In genomic region chr2:164798554-164798953, GRCm38 (mm10) we compare ENCODE assay signal across 14 mouse cellular contexts. TPM values are rescaled to one million over a fixed set of nuclear protein-coding genes. Genes with fewer than 3 reads are reported as not detected.
DNase-seq lines count a peak whose midpoint lies in the region; ATAC-seq and TF ChIP-seq lines count a peak whose summit lies in the region.
"Not testable (repeated sequence)": the region's sequence is repeated elsewhere in the genome, so short reads cannot be mapped to it uniquely, and the experiment has no call there.
"Had no signal": no experiment of that assay in that cellular context is flagged by ENCODE, and none has a peak within 500 bp of the region (broad histone marks: within the 10 kb centered on the region; RNA-seq: fewer than 3 reads in every experiment).

No protein-coding gene starts in this region.

- not testable (repeated sequence) for H3K4me3 ChIP-seq in E14TG2a.4 (replicated peaks; ENCODE audit: low read length); hindbrain, postnatal 0 days (ENCODE audit: low read length); left cerebral cortex, adult 2 months; midbrain, embryonic 14.5 days (replicated peaks; ENCODE audit: low read depth, low read length)

- H3K36me3 ChIP-seq in E14TG2a.4 (ENCODE audit: insufficient read depth, low read length): peaks cover 94% of the 10 kb centered on the region
- H3K36me3 ChIP-seq in hindbrain, postnatal 0 days (ENCODE audit: insufficient read depth, low read length): peaks cover 27% of the 10 kb centered on the region; the same call in 1 of the 2 replicates
- peaks cover 42% of the 10 kb centered on the region for H3K36me3 ChIP-seq in midbrain, embryonic 14.5 days (ENCODE audit: control insufficient read depth, insufficient read depth, low read length)

- H3K4me1 ChIP-seq in E14TG2a.4 (replicated peaks; ENCODE audit: low read depth, low read length): peaks cover 60% of the 10 kb centered on the region
- H3K4me1 ChIP-seq in hindbrain, postnatal 0 days (ENCODE audit: insufficient read depth, low read length); midbrain, embryonic 14.5 days (ENCODE audit: control insufficient read depth, insufficient read depth, low read length): not testable (repeated sequence)

- H3K27me3 ChIP-seq in E14TG2a.4 (ENCODE audit: insufficient read depth, low read length); hindbrain, postnatal 0 days (ENCODE audit: insufficient read depth, low read length); midbrain, embryonic 14.5 days (ENCODE audit: control insufficient read depth, insufficient read depth, low read length): not testable (repeated sequence)

- intact Hi-C loops in left cerebral cortex, adult 2 months (cut with DNase I): not testable (repeated sequence)

- ATAC-seq in hindbrain, postnatal 0 days; midbrain, embryonic 14.5 days (ENCODE audit: low FRiP score, low TSS enrichment): not testable (repeated sequence)

- DNase-seq in 3T3-L1 (ENCODE audit: low read depth, low spot score): peak; percentile 74
- peak; percentile 25 for DNase-seq in T-cell, adult 2 months (ENCODE audit: low spot score)
- DNase-seq in cerebellum, adult 9-11 months: peak; percentile 10
- peak; percentile 33 for DNase-seq in hindbrain, postnatal 0 days (ENCODE audit: low spot score)
- DNase-seq in left cerebral cortex, adult 2 months (ENCODE audit: extremely low spot score in 1 of 2, low spot score in 2 of 2): not testable (repeated sequence)
- peak; percentile 13 for DNase-seq in midbrain, embryonic 14.5 days

- WGBS in hindbrain, postnatal 0 days: 84% methylated on average over 6 of the region's 6 CpGs
- 85% methylated on average over 6 of the region's 6 CpGs for WGBS in midbrain, embryonic 14.5 days

- H3K27ac ChIP-seq in hindbrain, postnatal 0 days; left cerebral cortex, adult 2 months; midbrain, embryonic 14.5 days (replicated peaks; ENCODE audit: low read depth, low read length): not testable (repeated sequence)

- not testable (repeated sequence) for H3K9ac ChIP-seq in hindbrain, postnatal 0 days (replicated peaks; ENCODE audit: low read length); midbrain, embryonic 14.5 days (replicated peaks; ENCODE audit: low read length)

- peak; percentile 38 for TF ChIP-seq CTCF in E14TG2a.4 (conservative IDR thresholded peaks at IDR 0.05; ENCODE audit: low read length)
- peak; percentile 44 for TF ChIP-seq CTCF in hindbrain, postnatal 0 days (IDR thresholded peaks at IDR 0.05; ENCODE audit: low read depth)
- peak; percentile 44 for TF ChIP-seq CTCF in left cerebral cortex, adult 2 months (IDR thresholded peaks at IDR 0.05)

- H3K9me3 ChIP-seq in E14TG2a.4 (ENCODE audit: low read length); hindbrain, postnatal 0 days (ENCODE audit: low read length); midbrain, embryonic 14.5 days (ENCODE audit: control insufficient read depth, low read length): not testable (repeated sequence)

- not testable (repeated sequence) for H3K4me2 ChIP-seq in hindbrain, postnatal 0 days (ENCODE audit: low read depth, low read length); midbrain, embryonic 14.5 days (ENCODE audit: low read length)

RNA-seq across cellular contexts. Expression of gene Acot8, which starts 6.1 kb away (rescaled TPM):
- total RNA-seq in hindbrain, postnatal 0 days (2014; rRNA removed): 18.5 and 39.5 TPM in 2 replicates
- polyA plus RNA-seq in hindbrain, postnatal 0 days (2015; fragmentation: Nextera tagmentation; extraction: Ambion mirVana): 19.4 and 20.2 TPM in 2 replicates
- 10 to 100 TPM; 26.6 to 28.3 TPM for total RNA-seq in left cerebral cortex, adult 2 months (2021)
- 17.1 and 18.5 TPM in 2 replicates for polyA plus RNA-seq in midbrain, embryonic 14.5 days (2014; fragmentation: Nextera tagmentation; extraction: Ambion mirVana)

RNA-seq across cellular contexts. Expression of gene Zswim3, which starts 6.3 kb away (rescaled TPM):
- 6.4 and 8.3 TPM in 2 replicates for total RNA-seq in hindbrain, postnatal 0 days (2014; rRNA removed)
- polyA plus RNA-seq in hindbrain, postnatal 0 days (2015; fragmentation: Nextera tagmentation; extraction: Ambion mirVana): 5.2 and 5.5 TPM in 2 replicates
- total RNA-seq in left cerebral cortex, adult 2 months (2021): 1 to 10 TPM; 8.6 to 9.0 TPM
- 14.7 and 15.6 TPM in 2 replicates for polyA plus RNA-seq in midbrain, embryonic 14.5 days (2014; fragmentation: Nextera tagmentation; extraction: Ambion mirVana)

RNA-seq across cellular contexts. Expression of gene Snx21, which starts 12.9 kb away (rescaled TPM):
- total RNA-seq in hindbrain, postnatal 0 days (2014; rRNA removed): 102 and 106 TPM in 2 replicates
- 44.7 and 47.6 TPM in 2 replicates for polyA plus RNA-seq in hindbrain, postnatal 0 days (2015; fragmentation: Nextera tagmentation; extraction: Ambion mirVana)
- total RNA-seq in left cerebral cortex, adult 2 months (2021): 10 to 100 TPM; 54.4 to 57.2 TPM
- 22.1 and 34.5 TPM in 2 replicates for polyA plus RNA-seq in midbrain, embryonic 14.5 days (2014; fragmentation: Nextera tagmentation; extraction: Ambion mirVana)

RNA-seq across cellular contexts. Expression of gene Tnnc2, which starts 18.8 kb away (rescaled TPM):
- total RNA-seq in hindbrain, postnatal 0 days (2014; rRNA removed): 12.2 TPM in 1 of 2 replicates, not detected in the other
- 0.30 TPM in 1 of 2 replicates, not detected in the other for polyA plus RNA-seq in hindbrain, postnatal 0 days (2015; fragmentation: Nextera tagmentation; extraction: Ambion mirVana)
- 1 to 10 TPM in 1 of 2 experiments, not detected in 1; 1.1 TPM for total RNA-seq in left cerebral cortex, adult 2 months (2021)
- polyA plus RNA-seq in midbrain, embryonic 14.5 days (2014; fragmentation: Nextera tagmentation; extraction: Ambion mirVana): not detected in 2 replicates
- total RNA-seq: left cerebral cortex, postnatal 4 days; monocyte, adult 5-6 weeks had no signal
- polyA plus RNA-seq: erythroblast, embryonic 14.5 days; forebrain, embryonic 13.5 days; macrophage; midbrain, embryonic 10.5 days; small intestine, adult 2 months had no signal

RNA-seq across cellular contexts. Expression of gene Zswim1, which starts 23.9 kb away (rescaled TPM):
- 23.9 and 24.6 TPM in 2 replicates for total RNA-seq in hindbrain, postnatal 0 days (2014; rRNA removed)
- polyA plus RNA-seq in hindbrain, postnatal 0 days (2015; fragmentation: Nextera tagmentation; extraction: Ambion mirVana): 26.5 and 29.0 TPM in 2 replicates
- 10 to 100 TPM; 21.7 to 22.7 TPM for total RNA-seq in left cerebral cortex, adult 2 months (2021)
- polyA plus RNA-seq in midbrain, embryonic 14.5 days (2014; fragmentation: Nextera tagmentation; extraction: Ambion mirVana): 27.8 and 30.5 TPM in 2 replicates
